Mouse (Mus musculus): ENCODE measurements around the gene Rassf10. TPM values are rescaled to one million over a fixed set of nuclear protein-coding genes. Genes with fewer than 3 reads are reported as not detected.

Rassf10 gene
- total and polyA plus RNA-seq, 2 experiments from 2014 or later = 4.4 to 6.6 TPM

DNA sequence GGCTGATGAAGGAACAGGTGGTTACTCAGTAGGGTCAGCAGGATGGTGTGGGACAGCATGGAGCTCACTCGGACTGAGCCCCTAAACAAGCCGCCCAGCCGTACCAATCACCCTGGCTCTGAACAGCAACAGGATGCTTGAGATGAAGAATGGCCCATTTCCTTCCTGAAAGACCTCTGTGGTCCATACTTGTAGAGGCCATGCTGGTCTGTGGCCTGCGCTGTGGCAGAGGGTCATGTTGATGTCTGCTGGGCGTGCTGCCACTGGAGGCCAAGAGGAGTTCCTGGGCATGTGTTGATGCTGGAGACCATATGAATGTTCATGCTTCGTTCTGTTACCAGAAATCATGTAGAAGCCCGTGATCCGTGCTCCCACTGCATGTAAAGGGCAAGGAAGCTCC is 16.7 kb upstream of the Rassf10 start:
- Histone ChIP-seq H3K4me1 (ENCODE audit: insufficient read depth, low read length) (no peaks in the 10 kb centered on the region), H3K9me3 (ENCODE audit: low read length) (no peaks in the 10 kb centered on the region), H3K27me3 (ENCODE audit: insufficient read depth, low read length) (no peaks in the 10 kb centered on the region), H3K27ac (ENCODE audit: low read depth, low read length) (no peak overlapping the region), H3K4me2 (ENCODE audit: low read depth, low read length, poor library complexity, severe bottlenecking) (no peak overlapping the region), H3K36me3 (ENCODE audit: insufficient read depth, low read length) (no peaks in the 10 kb centered on the region), H3K9ac (replicated peaks; ENCODE audit: low read length, poor library complexity, severe bottlenecking) (no peak overlapping the region), H3K4me3 (ENCODE audit: low read depth, low read length) (no peak overlapping the region)
- no peak for DNase-seq (ENCODE audit: low spot score)
- TF ChIP-seq CTCF (IDR thresholded peaks at IDR 0.05) = no peak
- ATAC-seq (ENCODE audit: low FRiP score) = no peak
- 94% methylated on average over 8 of the region's 8 CpGs for WGBS

DNA sequence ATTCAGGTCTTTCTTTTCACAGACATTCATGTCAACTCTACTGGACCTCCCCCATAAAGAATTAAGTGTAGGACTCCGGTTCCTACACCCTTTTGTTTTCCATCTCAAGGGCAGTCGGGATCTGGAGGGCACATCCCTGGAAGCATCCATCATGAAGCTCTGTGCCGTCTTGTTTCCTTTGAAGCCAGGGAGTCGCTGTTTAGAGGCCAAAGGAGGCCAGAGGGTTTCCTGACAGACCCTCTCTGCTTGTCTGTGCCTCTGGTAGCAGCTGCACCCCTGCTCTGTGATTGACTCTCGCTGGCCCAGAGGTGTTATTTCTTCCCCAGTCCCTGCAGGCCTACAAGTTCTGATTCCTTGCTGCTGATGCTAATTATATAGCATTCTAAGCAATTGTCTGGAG is 14.8 kb upstream of the Rassf10 start:
- 57% methylated on average over 5 of the region's 5 CpGs for WGBS
- DNase-seq (ENCODE audit: low spot score) = no peak

DNA sequence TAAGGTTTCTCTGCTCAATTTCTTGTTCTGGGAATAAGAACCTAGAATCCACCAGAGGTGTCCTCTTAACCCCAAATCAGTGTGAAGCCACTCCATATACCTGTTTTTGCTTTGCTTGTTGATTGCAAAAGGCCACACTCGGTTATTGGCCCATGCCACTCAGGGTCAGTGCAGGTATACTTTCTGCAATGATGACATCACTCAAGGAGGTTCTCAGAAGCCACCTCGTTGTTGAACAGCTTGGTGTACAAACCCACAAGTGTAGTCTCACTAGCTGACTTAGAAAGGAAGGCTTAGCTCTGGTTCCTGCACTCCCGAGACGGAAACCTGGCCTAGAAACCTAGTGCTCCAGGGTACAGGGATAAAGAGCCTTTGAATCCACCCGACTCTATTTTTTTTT is 11.2 kb upstream of the Rassf10 start:
- 72% methylated on average over 5 of the region's 5 CpGs for WGBS
- H3K27me3 ChIP-seq (ENCODE audit: insufficient read depth, low read length) = no peaks in the 10 kb centered on the region
- H3K27ac ChIP-seq (ENCODE audit: low read depth, low read length) = no peak overlapping the region
- H3K4me2 ChIP-seq (ENCODE audit: low read depth, low read length, poor library complexity, severe bottlenecking) = no peak overlapping the region
- DNase-seq (ENCODE audit: low spot score) (no peak), ATAC-seq (ENCODE audit: low FRiP score) (no peak)
- H3K36me3 ChIP-seq (ENCODE audit: insufficient read depth, low read length) = no peaks in the 10 kb centered on the region
- H3K4me3 ChIP-seq (ENCODE audit: low read depth, low read length) = no peak overlapping the region
- no peak for TF ChIP-seq CTCF (IDR thresholded peaks at IDR 0.05)
- H3K4me1 ChIP-seq (ENCODE audit: insufficient read depth, low read length) = no peaks in the 10 kb centered on the region
- H3K9ac ChIP-seq (replicated peaks; ENCODE audit: low read length, poor library complexity, severe bottlenecking) = no peak overlapping the region
- H3K9me3 ChIP-seq (ENCODE audit: low read length) = no peaks in the 10 kb centered on the region

More for the DNA sequence above, 14.8 kb upstream of the Rassf10 start:
- no peak for ATAC-seq (ENCODE audit: low FRiP score)
- no peak overlapping the region for H3K9ac ChIP-seq (replicated peaks; ENCODE audit: low read length, poor library complexity, severe bottlenecking)
- H3K4me2 ChIP-seq (ENCODE audit: low read depth, low read length, poor library complexity, severe bottlenecking) = no peak overlapping the region
- H3K4me1 ChIP-seq (ENCODE audit: insufficient read depth, low read length) = no peaks in the 10 kb centered on the region
- no peak for TF ChIP-seq CTCF (IDR thresholded peaks at IDR 0.05)
- H3K4me3 ChIP-seq (ENCODE audit: low read depth, low read length) = no peak overlapping the region
- H3K27me3 ChIP-seq (ENCODE audit: insufficient read depth, low read length) = no peaks in the 10 kb centered on the region
- no peaks in the 10 kb centered on the region for H3K9me3 ChIP-seq (ENCODE audit: low read length)
- H3K27ac ChIP-seq (ENCODE audit: low read depth, low read length) = no peak overlapping the region
- H3K36me3 ChIP-seq (ENCODE audit: insufficient read depth, low read length) = no peaks in the 10 kb centered on the region

DNA sequence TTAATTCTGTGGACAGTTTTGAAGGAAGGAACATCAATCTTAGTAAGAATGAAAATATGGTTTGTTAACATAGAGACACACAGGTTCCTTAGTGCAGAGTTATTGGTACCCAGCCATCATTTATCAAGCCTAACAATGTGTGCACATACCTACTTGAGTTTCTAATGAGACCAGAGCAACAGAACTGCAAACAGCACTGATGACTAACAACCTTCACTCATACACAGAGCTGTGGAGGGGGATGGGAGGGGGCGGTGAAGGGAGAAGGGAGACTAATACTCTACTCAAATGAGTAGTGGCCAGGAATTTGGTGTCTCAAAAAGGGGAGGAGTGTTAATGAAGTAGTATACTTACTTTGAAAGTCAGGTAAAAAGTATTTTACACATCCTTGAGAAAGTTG is 10.7 kb upstream of the Rassf10 start:
- no peaks in the 10 kb centered on the region for H3K9me3 ChIP-seq (ENCODE audit: low read length)
- no peaks in the 10 kb centered on the region for H3K36me3 ChIP-seq (ENCODE audit: insufficient read depth, low read length)
- DNase-seq (ENCODE audit: low spot score) (no peak), ATAC-seq (ENCODE audit: low FRiP score) (no peak)
- WGBS = 95% methylated on average over 1 of the region's 1 CpGs
- H3K4me2 ChIP-seq (ENCODE audit: low read depth, low read length, poor library complexity, severe bottlenecking) = no peak overlapping the region
- no peaks in the 10 kb centered on the region for H3K27me3 ChIP-seq (ENCODE audit: insufficient read depth, low read length)
- no peak overlapping the region for H3K9ac ChIP-seq (replicated peaks; ENCODE audit: low read length, poor library complexity, severe bottlenecking)
- H3K27ac ChIP-seq (ENCODE audit: low read depth, low read length) = no peak overlapping the region
- TF ChIP-seq CTCF (IDR thresholded peaks at IDR 0.05) = no peak
- no peak overlapping the region for H3K4me3 ChIP-seq (ENCODE audit: low read depth, low read length)
- H3K4me1 ChIP-seq (ENCODE audit: insufficient read depth, low read length) = no peaks in the 10 kb centered on the region

DNA sequence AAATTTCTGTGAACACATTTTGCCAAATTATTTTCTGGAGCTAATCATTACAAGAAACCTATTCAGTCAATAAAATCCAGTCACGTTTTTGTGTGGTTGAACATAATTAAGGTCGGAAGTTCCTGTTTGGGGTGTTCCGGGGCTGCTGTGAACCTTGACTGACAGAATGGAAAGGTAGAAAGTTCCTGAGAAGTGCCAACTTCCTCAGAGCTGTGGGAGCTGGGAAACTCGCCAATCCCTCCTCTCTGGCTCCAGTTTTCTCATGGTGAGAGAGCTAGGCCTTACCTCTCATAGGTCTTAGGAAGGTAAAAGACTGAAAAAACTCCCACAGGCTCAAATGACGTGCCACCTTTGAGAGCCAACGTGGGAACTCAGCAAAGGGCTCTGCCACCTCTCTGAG is 7.1 kb upstream of the Rassf10 start:
- WGBS = 64% methylated on average over 6 of the region's 6 CpGs
- Histone ChIP-seq H3K36me3 (ENCODE audit: insufficient read depth, low read length) (no peaks in the 10 kb centered on the region), H3K9me3 (ENCODE audit: low read length) (no peaks in the 10 kb centered on the region), H3K9ac (replicated peaks; ENCODE audit: low read length, poor library complexity, severe bottlenecking) (no peak overlapping the region), H3K4me2 (ENCODE audit: low read depth, low read length, poor library complexity, severe bottlenecking) (no peak overlapping the region), H3K4me1 (ENCODE audit: insufficient read depth, low read length) (no peaks in the 10 kb centered on the region), H3K4me3 (ENCODE audit: low read depth, low read length) (no peak overlapping the region), H3K27ac (ENCODE audit: low read depth, low read length) (no peak overlapping the region), H3K27me3 (ENCODE audit: insufficient read depth, low read length) (no peaks in the 10 kb centered on the region)
- TF ChIP-seq CTCF (IDR thresholded peaks at IDR 0.05) = no peak
- ATAC-seq (ENCODE audit: low FRiP score) = no peak
- DNase-seq (ENCODE audit: low spot score) = no peak

DNA sequence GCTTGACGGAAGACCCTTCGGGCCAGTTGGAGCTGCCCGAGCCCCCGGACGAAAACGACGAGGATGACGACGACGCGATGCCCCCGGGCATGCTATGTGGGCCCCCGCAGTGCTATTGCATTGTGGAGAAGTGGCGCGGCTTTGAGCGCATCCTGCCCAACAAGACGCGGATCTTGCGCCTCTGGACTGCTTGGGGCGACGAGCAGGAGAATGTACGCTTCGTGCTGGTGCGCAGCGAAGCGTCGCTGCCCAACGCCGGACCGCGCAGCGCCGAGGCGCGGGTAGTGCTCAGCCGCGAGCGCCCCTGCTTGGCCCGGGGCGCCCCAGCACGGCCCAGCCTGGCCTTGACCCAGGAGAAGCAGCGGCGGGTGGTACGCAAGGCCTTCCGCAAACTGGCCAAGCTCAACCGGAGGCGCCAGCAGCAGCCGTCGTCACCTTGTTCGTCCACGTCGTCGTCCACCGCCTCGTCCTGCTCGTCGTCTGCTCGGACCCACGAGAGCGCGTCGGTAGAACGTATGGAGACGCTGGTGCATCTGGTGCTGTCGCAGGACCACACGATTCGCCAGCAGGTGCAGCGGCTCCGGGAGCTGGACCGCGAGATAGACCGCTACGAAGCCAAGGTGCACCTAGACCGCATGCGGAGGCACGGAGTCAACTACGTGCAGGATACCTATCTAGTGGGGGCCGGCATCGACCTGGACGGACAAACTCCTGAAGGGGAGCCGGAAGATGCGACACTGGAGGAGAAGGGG is 765 bp downstream of the Rassf10 start:
- Histone ChIP-seq H3K27me3 (ENCODE audit: insufficient read depth, low read length) (peaks cover 25% of the 10 kb centered on the region), H3K27ac (ENCODE audit: low read depth, low read length) (0 out of 2 replicates have a peak overlapping the region, but pooled peaks have one; percentile 12), H3K9me3 (ENCODE audit: low read length) (no peaks in the 10 kb centered on the region), H3K9ac (replicated peaks; ENCODE audit: low read length, poor library complexity, severe bottlenecking) (peak overlapping the region; percentile 54), H3K36me3 (ENCODE audit: insufficient read depth, low read length) (no peaks in the 10 kb centered on the region), H3K4me1 (ENCODE audit: insufficient read depth, low read length) (peaks cover 4% of the 10 kb centered on the region; the same call in 1 of the 2 replicates), H3K4me2 (ENCODE audit: low read depth, low read length, poor library complexity, severe bottlenecking) (peak overlapping the region; percentile 75), H3K4me3 (ENCODE audit: low read depth, low read length) (peak overlapping the region; percentile 42)
- peak; percentile 58; the same call in 1 of the 2 replicates for ATAC-seq (ENCODE audit: low FRiP score)
- TF ChIP-seq CTCF (IDR thresholded peaks at IDR 0.05) = no peak
- DNase-seq (ENCODE audit: low spot score) = peak; percentile 13
- WGBS = 1% methylated on average over 76 of the region's 82 CpGs
